Mouse (Mus musculus) stomach, postnatal 0 days (tissue): ENCODE results near the gene Dab1.

Experiments used
- CTCF ChIP-seq: IDR thresholded peaks from 2 replicates; pipeline ENCODE4 v1.5.1; 2016; ENCODE audit warnings: antibody characterized with exemption, low read depth, mild to moderate bottlenecking, moderate library complexity
- EP300 ChIP-seq: optimal IDR thresholded peaks from 2 replicates; pipeline ENCODE3; 2016; ENCODE audit warnings: antibody characterized with exemption

DNA sequence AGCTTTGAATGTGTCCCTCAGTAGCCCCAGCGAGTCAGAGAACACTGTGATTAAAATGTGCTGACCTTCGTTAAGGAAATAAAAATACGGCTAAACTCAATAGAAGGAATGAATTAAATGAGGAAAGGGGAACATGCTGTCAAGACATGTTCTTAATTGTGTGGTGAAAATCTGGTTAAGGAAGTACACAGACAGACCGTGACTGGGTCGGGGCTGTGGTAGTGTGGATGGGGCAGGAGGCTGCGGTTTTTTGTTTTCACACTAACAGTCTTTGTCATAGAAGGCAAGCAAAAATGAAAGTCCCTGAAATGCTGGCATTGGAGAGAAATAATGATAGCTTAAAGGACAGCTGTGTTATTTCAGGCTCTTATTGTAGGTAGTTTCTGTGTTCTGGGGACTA is 92.2 kb downstream of the Dab1 start:
- TF ChIP-seq CTCF (no peak), EP300 (no peak)
